In the genomic region with DNA sequence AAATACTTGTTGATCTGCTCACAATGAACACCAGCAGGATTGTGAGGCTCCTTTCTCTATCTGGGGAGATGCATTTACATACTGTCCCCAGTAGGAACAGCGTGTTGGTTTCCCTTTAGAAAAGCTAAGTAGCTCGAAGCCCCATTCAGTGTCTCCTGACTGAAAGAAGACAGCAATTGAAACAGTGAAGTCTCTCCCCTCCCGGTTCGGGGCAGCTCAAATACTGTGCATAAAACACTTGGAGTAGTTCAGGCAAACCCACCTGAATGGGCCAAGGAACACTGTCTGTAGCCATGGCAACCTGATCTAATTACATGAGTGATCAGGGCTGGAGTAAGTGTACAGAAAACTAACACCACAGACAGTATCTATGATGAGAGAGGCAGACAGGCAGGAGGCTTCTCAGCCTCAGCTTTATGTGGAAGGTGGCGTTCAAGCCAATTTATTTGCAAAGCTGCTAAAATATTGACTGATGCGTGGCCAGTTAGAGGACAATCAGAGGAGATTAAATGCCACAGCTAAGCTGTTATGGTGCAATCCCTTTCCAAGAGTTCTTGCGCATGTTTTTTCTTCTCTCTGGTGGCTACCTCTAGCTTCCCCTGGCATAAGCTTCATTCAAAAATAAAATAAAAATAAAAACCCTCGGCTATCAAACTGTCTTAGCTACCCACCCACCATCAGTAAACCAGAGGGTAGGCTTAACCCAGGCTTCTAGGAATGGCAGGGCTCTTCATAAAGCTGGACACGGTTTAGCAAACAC, we compare ENCODE assay signal across 8 mouse cellular contexts. TPM values are rescaled to one million over a fixed set of nuclear protein-coding genes. Genes with fewer than 3 reads are reported as not detected.
DNase-seq lines count a peak whose midpoint lies in the region; ATAC-seq and TF ChIP-seq lines count a peak whose summit lies in the region.

No protein-coding gene starts in this region.

- no peaks in the 10 kb centered on the region for H3K9me3 ChIP-seq in lung, embryonic 14.5 days (ENCODE audit: low read depth, low read length)
- H3K9me3 ChIP-seq in forebrain, embryonic 12.5 days: no peaks in the 10 kb centered on the region
- no peaks in the 10 kb centered on the region for H3K9me3 ChIP-seq in limb, embryonic 15.5 days

- TF ChIP-seq CTCF in lung, embryonic 14.5 days (IDR thresholded peaks at IDR 0.05; ENCODE audit: low read depth): 0 out of 2 replicates have a peak, but pooled peaks have one; percentile 13
- TF ChIP-seq CTCF in lung, adult 2 months (IDR thresholded peaks at IDR 0.05; ENCODE audit: insufficient read depth, low read length): no peak

- no peak overlapping the region for H3K9ac ChIP-seq in lung, embryonic 14.5 days
- no peak overlapping the region for H3K9ac ChIP-seq in forebrain, embryonic 12.5 days
- no peak overlapping the region for H3K9ac ChIP-seq in limb, embryonic 15.5 days

- no peaks in the 10 kb centered on the region for H3K36me3 ChIP-seq in lung, embryonic 14.5 days (ENCODE audit: insufficient read depth)
- H3K36me3 ChIP-seq in forebrain, embryonic 12.5 days (replicated peaks): no peaks in the 10 kb centered on the region
- H3K36me3 ChIP-seq in limb, embryonic 15.5 days: no peaks in the 10 kb centered on the region

- WGBS in lung, embryonic 14.5 days: 29% methylated on average over 9 of the region's 9 CpGs
- 32% methylated on average over 9 of the region's 9 CpGs for WGBS in lung, adult 2 months
- WGBS in forebrain, embryonic 12.5 days: 3% methylated on average over 9 of the region's 9 CpGs
- 33% methylated on average over 9 of the region's 9 CpGs for WGBS in limb, embryonic 15.5 days

- no peak overlapping the region for H3K27ac ChIP-seq in lung, embryonic 14.5 days (ENCODE audit: low read depth)
- peak overlapping the region; percentile 54 for H3K27ac ChIP-seq in forebrain, embryonic 12.5 days
- H3K27ac ChIP-seq in limb, embryonic 15.5 days: no peak overlapping the region

- H3K4me1 ChIP-seq in lung, embryonic 14.5 days (ENCODE audit: insufficient read depth): 0 out of 2 replicates have a peak, but pooled peaks cover 7% of the 10 kb centered on the region
- H3K4me1 ChIP-seq in lung, adult 2 months (ENCODE audit: control insufficient read depth, insufficient read depth, low read length): peaks cover 14% of the 10 kb centered on the region
- peaks cover 51% of the 10 kb centered on the region for H3K4me1 ChIP-seq in forebrain, embryonic 12.5 days
- H3K4me1 ChIP-seq in limb, embryonic 15.5 days: peaks cover 44% of the 10 kb centered on the region

- H3K27me3 ChIP-seq in lung, embryonic 14.5 days (ENCODE audit: insufficient read depth, low read length): no peaks in the 10 kb centered on the region
- 0 out of 2 replicates have a peak, but pooled peaks cover 5% of the 10 kb centered on the region for H3K27me3 ChIP-seq in forebrain, embryonic 12.5 days
- no peaks in the 10 kb centered on the region for H3K27me3 ChIP-seq in limb, embryonic 15.5 days

- peak overlapping the region; percentile 2; the same call in 1 of the 2 replicates for H3K4me3 ChIP-seq in lung, embryonic 14.5 days (ENCODE audit: low read depth, low read length)
- no peak overlapping the region for H3K4me3 ChIP-seq in lung, adult 2 months (replicated peaks; ENCODE audit: extremely low read depth, low read depth, low read length)
- H3K4me3 ChIP-seq in forebrain, embryonic 12.5 days (replicated peaks): peak overlapping the region; percentile 80; the same call in 1 of the 2 replicates
- H3K4me3 ChIP-seq in limb, embryonic 15.5 days: peak overlapping the region; percentile 87; the same call in 1 of the 2 replicates

- no peak for ATAC-seq in lung, embryonic 14.5 days (ENCODE audit: insufficient read depth)
- peak; percentile 34 for ATAC-seq in forebrain, embryonic 12.5 days (ENCODE audit: low FRiP score)
- ATAC-seq in limb, embryonic 15.5 days (ENCODE audit: insufficient number of reproducible peaks, low FRiP score, low TSS enrichment, low read depth): no peak

- peak; percentile 42 to 86 for DNase-seq in adrenal gland, adult (ENCODE audit: inconsistent age in 2 of 2, low spot score in 1 of 2)
- DNase-seq in adrenal gland, adult 8-10 months: no peak
- peak; percentile 33 for DNase-seq in lung, embryonic 14.5 days
- DNase-seq in lung, adult 2 months: no peak
- peak; percentile 49 for DNase-seq in retina, postnatal 1 day
- DNase-seq in testis, postnatal 14 days (ENCODE audit: low spot score): no peak

- peak overlapping the region; percentile 80 for H3K4me2 ChIP-seq in lung, embryonic 14.5 days
- H3K4me2 ChIP-seq in forebrain, embryonic 12.5 days: peak overlapping the region; percentile 89
- H3K4me2 ChIP-seq in limb, embryonic 15.5 days: 0 out of 2 replicates have a peak overlapping the region, but pooled peaks have one; percentile 89

- no peak for TF ChIP-seq POLR2A in lung, adult 2 months (IDR thresholded peaks at IDR 0.05; ENCODE audit: borderline replicate concordance, extremely low read depth, low read depth, low read length)

RNA-seq across cellular contexts. Expression of a gene that starts 2.8 kb away (rescaled TPM):
- 10 to 100 TPM; 32.0 to 59.9 (median 48.1) TPM for total RNA-seq in adrenal gland, adult 8-10 months (2022)
- polyA plus RNA-seq in lung, embryonic 14.5 days (2014; fragmentation: Nextera tagmentation; extraction: Ambion mirVana): 3.9 and 6.4 TPM in 2 replicates
- 16.7 and 19.8 TPM in 2 replicates for polyA plus RNA-seq in lung, adult 2 months (2012; rRNA removed)
- 3.7 and 4.0 TPM in 2 replicates for polyA plus RNA-seq in forebrain, embryonic 12.5 days (2016; fragmentation: Nextera tagmentation; extraction: Ambion mirVana)
- polyA plus RNA-seq in limb, embryonic 15.5 days (2015; fragmentation: Nextera tagmentation; extraction: Ambion mirVana): 5.4 and 6.4 TPM in 2 replicates

Comparison
In these comparisons a context has a peak if more than half of its experiments do, and no peak if none do; other contexts are left out.
1. DNase-seq: peak in adrenal gland, adult (2 of 2), lung, embryonic 14.5 days (single experiment) and retina, postnatal 1 day (single experiment); none in adrenal gland, adult 8-10 months (single experiment), lung, adult 2 months (single experiment) and testis, postnatal 14 days (single experiment).
2. Peak in every context shown above with its lines, with median percentiles within 50 percentile points of each other: H3K4me2 ChIP-seq.